Comparison of ENCODE assay signal across 8 mouse cellular contexts in the genomic region with DNA sequence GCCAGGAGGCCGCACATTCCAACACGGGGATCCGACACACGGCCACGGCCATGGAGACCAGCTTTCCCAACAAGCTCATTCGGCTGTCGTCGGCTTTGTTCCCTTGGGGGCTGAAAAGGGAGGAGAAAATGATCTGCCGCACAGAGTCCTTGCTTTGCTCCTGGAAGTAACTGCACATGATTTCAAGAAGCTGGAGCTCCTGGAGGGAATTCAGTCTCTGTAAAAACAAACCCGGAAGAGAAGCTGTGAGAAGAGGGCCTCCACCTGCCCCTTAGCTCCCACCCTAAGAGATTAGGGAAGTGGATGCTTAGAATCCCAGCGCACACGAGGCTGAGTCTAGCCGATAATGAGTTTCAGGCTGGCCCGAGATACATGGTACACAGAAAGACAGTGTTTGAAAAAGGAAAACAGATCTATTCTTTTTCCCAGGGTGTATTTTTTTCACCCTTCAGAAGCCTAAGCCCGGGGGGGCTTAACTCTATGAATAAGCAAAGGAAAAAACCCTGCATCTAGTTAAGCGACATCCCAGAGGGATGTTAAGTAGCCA. TPM values are rescaled to one million over a fixed set of nuclear protein-coding genes. Genes with fewer than 3 reads are reported as not detected.
DNase-seq lines count a peak whose midpoint lies in the region; ATAC-seq and TF ChIP-seq lines count a peak whose summit lies in the region.

No protein-coding gene starts in this region.

- no peak for TF ChIP-seq EP300 in ES-Bruce4 (IDR thresholded peaks at IDR 0.05; ENCODE audit: insufficient read depth, low read depth, low read length)

- peak overlapping the region; percentile 72 for H3K4me3 ChIP-seq in cerebellum, adult 2 months (replicated peaks; ENCODE audit: insufficient read depth, low read depth, low read length)
- peak overlapping the region; percentile 95 for H3K4me3 ChIP-seq in ES-Bruce4 (ENCODE audit: low read depth, low read length)
- peak overlapping the region; percentile 86 for H3K4me3 ChIP-seq in forebrain, embryonic 12.5 days (replicated peaks)
- H3K4me3 ChIP-seq in liver, embryonic 13.5 days (replicated peaks) = peak overlapping the region; percentile 89

- H3K36me3 ChIP-seq in ES-Bruce4 (ENCODE audit: control insufficient read depth, insufficient read depth, low read length, poor library complexity, severe bottlenecking) = peaks cover 10% of the 10 kb centered on the region; the same call in 1 of the 2 replicates
- H3K36me3 ChIP-seq in forebrain, embryonic 12.5 days (replicated peaks) = peaks cover 78% of the 10 kb centered on the region
- peaks cover 79% of the 10 kb centered on the region for H3K36me3 ChIP-seq in liver, embryonic 13.5 days

- DNase-seq in cerebellum, adult 2 months = no peak
- DNase-seq in cerebellum, adult 18-20 months = no peak
- peak; percentile 31 for DNase-seq in liver, embryonic 13.5 days
- no peak for DNase-seq in urinary bladder, postnatal 36 days (ENCODE audit: low spot score in 2 of 2)
- DNase-seq in gastrocnemius, adult 8-10 months (ENCODE audit: low spot score in 2 of 2) = no peak
- DNase-seq in urinary bladder, postnatal 4 days (ENCODE audit: low spot score in 2 of 2) = no peak

- peaks cover 9% of the 10 kb centered on the region; the same call in 1 of the 2 replicates for H3K4me1 ChIP-seq in cerebellum, adult 2 months (ENCODE audit: control insufficient read depth, insufficient read depth, low read length)
- no peaks in the 10 kb centered on the region for H3K4me1 ChIP-seq in ES-Bruce4 (ENCODE audit: control insufficient read depth, insufficient read depth, low read length)
- H3K4me1 ChIP-seq in forebrain, embryonic 12.5 days = peaks cover 32% of the 10 kb centered on the region
- H3K4me1 ChIP-seq in liver, embryonic 13.5 days (replicated peaks) = peaks cover 55% of the 10 kb centered on the region

- no peaks in the 10 kb centered on the region for H3K9me3 ChIP-seq in ES-Bruce4 (replicated peaks; ENCODE audit: control insufficient read depth, insufficient read depth, low read length, poor library complexity, severe bottlenecking)
- H3K9me3 ChIP-seq in forebrain, embryonic 12.5 days = no peaks in the 10 kb centered on the region
- no peaks in the 10 kb centered on the region for H3K9me3 ChIP-seq in liver, embryonic 13.5 days (replicated peaks)

- 2% methylated on average over 16 of the region's 16 CpGs for WGBS in cerebellum, adult 2 months
- 1% methylated on average over 16 of the region's 16 CpGs for WGBS in forebrain, embryonic 12.5 days
- 8% methylated on average over 16 of the region's 16 CpGs for WGBS in liver, embryonic 13.5 days (ENCODE audit: insufficient replicate concordance)

- peak overlapping the region; percentile 77 for H3K4me2 ChIP-seq in forebrain, embryonic 12.5 days
- peak overlapping the region; percentile 87 for H3K4me2 ChIP-seq in liver, embryonic 13.5 days

- H3K27ac ChIP-seq in cerebellum, adult 2 months (ENCODE audit: insufficient read depth, low read length) = peak overlapping the region; percentile 31
- H3K27ac ChIP-seq in ES-Bruce4 (ENCODE audit: insufficient read depth, low read length) = no peak overlapping the region
- peak overlapping the region; percentile 97 for H3K27ac ChIP-seq in forebrain, embryonic 12.5 days
- H3K27ac ChIP-seq in liver, embryonic 13.5 days = peak overlapping the region; percentile 87

- TF ChIP-seq CTCF in cerebellum, adult 2 months (IDR thresholded peaks at IDR 0.05; ENCODE audit: borderline replicate concordance, insufficient read depth, low read depth, low read length) = no peak
- no peak for TF ChIP-seq CTCF in ES-Bruce4 (IDR thresholded peaks at IDR 0.05; ENCODE audit: low read depth, low read length)

- ATAC-seq in forebrain, embryonic 12.5 days (ENCODE audit: low FRiP score) = peak; percentile 33; the same call in 1 of the 2 replicates
- peak; percentile 71 for ATAC-seq in liver, embryonic 13.5 days (ENCODE audit: low read depth)

- H3K27me3 ChIP-seq in cerebellum, adult 2 months (ENCODE audit: control insufficient read depth, insufficient read depth, low read length) = no peaks in the 10 kb centered on the region
- no peaks in the 10 kb centered on the region for H3K27me3 ChIP-seq in ES-Bruce4 (ENCODE audit: control insufficient read depth, insufficient read depth, low read length, poor library complexity, severe bottlenecking)
- no peaks in the 10 kb centered on the region for H3K27me3 ChIP-seq in forebrain, embryonic 12.5 days
- H3K27me3 ChIP-seq in liver, embryonic 13.5 days = no peaks in the 10 kb centered on the region

- peak overlapping the region; percentile 90 for H3K9ac ChIP-seq in ES-Bruce4 (ENCODE audit: low read depth, poor library complexity, severe bottlenecking)
- peak overlapping the region; percentile 95 for H3K9ac ChIP-seq in forebrain, embryonic 12.5 days
- peak overlapping the region; percentile 93 for H3K9ac ChIP-seq in liver, embryonic 13.5 days

- no peak for TF ChIP-seq POLR2A in cerebellum, adult 2 months (IDR thresholded peaks at IDR 0.05; ENCODE audit: borderline replicate concordance, insufficient read depth, low read length)
- no peak for TF ChIP-seq POLR2A in ES-Bruce4 (IDR thresholded peaks at IDR 0.05; ENCODE audit: insufficient read depth, low read length)

RNA-seq across cellular contexts. Expression of gene E130309D02Rik, which starts 0.9 kb away (rescaled TPM):
- 17.0 and 17.8 TPM in 2 replicates for polyA plus RNA-seq in cerebellum, adult 2 months (2012; rRNA removed)
- 22.3 and 23.8 TPM in 2 replicates for polyA plus RNA-seq in ES-Bruce4 (2011; ENCODE audit: insufficient read depth, insufficient read length, low read depth, missing spikeins)
- polyA plus RNA-seq in forebrain, embryonic 12.5 days (2016; fragmentation: Nextera tagmentation; extraction: Ambion mirVana) = 60.4 and 61.5 TPM in 2 replicates
- 27.4 and 30.4 TPM in 2 replicates for polyA plus RNA-seq in liver, embryonic 13.5 days (2015; fragmentation: Nextera tagmentation; extraction: Ambion mirVana)
- 10 to 100 TPM; 10.2 to 12.2 (median 11.2) TPM for total RNA-seq in gastrocnemius, adult 8-10 months (2022)

RNA-seq across cellular contexts. Expression of gene Zdhhc4, which starts 14.8 kb away (rescaled TPM):
- polyA plus RNA-seq in cerebellum, adult 2 months (2012; rRNA removed) = 68.3 and 69.7 TPM in 2 replicates
- polyA plus RNA-seq in ES-Bruce4 (2011; ENCODE audit: insufficient read depth, insufficient read length, low read depth, missing spikeins) = 27.2 and 28.9 TPM in 2 replicates
- polyA plus RNA-seq in forebrain, embryonic 12.5 days (2016; fragmentation: Nextera tagmentation; extraction: Ambion mirVana) = 73.8 and 78.2 TPM in 2 replicates
- polyA plus RNA-seq in liver, embryonic 13.5 days (2015; fragmentation: Nextera tagmentation; extraction: Ambion mirVana) = 35.7 and 36.4 TPM in 2 replicates
- 10 to 100 TPM; 33.7 to 45.5 (median 37.9) TPM for total RNA-seq in gastrocnemius, adult 8-10 months (2022)

RNA-seq across cellular contexts. Expression of gene Zfp853, which starts 20.8 kb away (rescaled TPM):
- 2.0 TPM in 2 replicates for polyA plus RNA-seq in cerebellum, adult 2 months (2012; rRNA removed)
- polyA plus RNA-seq in ES-Bruce4 (2011; ENCODE audit: insufficient read depth, insufficient read length, low read depth, missing spikeins) = 0.93 and 1.2 TPM in 2 replicates
- polyA plus RNA-seq in forebrain, embryonic 12.5 days (2016; fragmentation: Nextera tagmentation; extraction: Ambion mirVana) = 0.09 TPM in 1 of 2 replicates, not detected in the other
- not detected in 2 replicates for polyA plus RNA-seq in liver, embryonic 13.5 days (2015; fragmentation: Nextera tagmentation; extraction: Ambion mirVana)
- total RNA-seq in gastrocnemius, adult 8-10 months (2022) = not detected

RNA-seq across cellular contexts. Expression of gene Grid2ip, which starts 42.9 kb away (rescaled TPM):
- 38.5 and 52.1 TPM in 2 replicates for polyA plus RNA-seq in cerebellum, adult 2 months (2012; rRNA removed)
- 0.38 and 0.57 TPM in 2 replicates for polyA plus RNA-seq in ES-Bruce4 (2011; ENCODE audit: insufficient read depth, insufficient read length, low read depth, missing spikeins)
- polyA plus RNA-seq in forebrain, embryonic 12.5 days (2016; fragmentation: Nextera tagmentation; extraction: Ambion mirVana) = 0.38 and 0.41 TPM in 2 replicates
- polyA plus RNA-seq in liver, embryonic 13.5 days (2015; fragmentation: Nextera tagmentation; extraction: Ambion mirVana) = 0.03 TPM in 1 of 2 replicates, not detected in the other
- not detected for total RNA-seq in gastrocnemius, adult 8-10 months (2022)

RNA-seq across cellular contexts. Expression of gene Zfp316, which starts 44.4 kb away (rescaled TPM):
- polyA plus RNA-seq in cerebellum, adult 2 months (2012; rRNA removed) = 14.1 and 14.7 TPM in 2 replicates
- 2.3 and 2.8 TPM in 2 replicates for polyA plus RNA-seq in ES-Bruce4 (2011; ENCODE audit: insufficient read depth, insufficient read length, low read depth, missing spikeins)
- polyA plus RNA-seq in forebrain, embryonic 12.5 days (2016; fragmentation: Nextera tagmentation; extraction: Ambion mirVana) = 13.2 and 13.9 TPM in 2 replicates
- 0.20 and 0.25 TPM in 2 replicates for polyA plus RNA-seq in liver, embryonic 13.5 days (2015; fragmentation: Nextera tagmentation; extraction: Ambion mirVana)
- total RNA-seq in gastrocnemius, adult 8-10 months (2022) = 1 to 10 TPM; 3.5 to 4.8 (median 4.4) TPM
